In genomic region chr6:120475288-120475687, GRCm38 (mm10) we compare ENCODE assay signal across 25 mouse cellular contexts. TPM values are rescaled to one million over a fixed set of nuclear protein-coding genes. Genes with fewer than 3 reads are reported as not detected.
DNase-seq lines count a peak whose midpoint lies in the region; ATAC-seq and TF ChIP-seq lines count a peak whose summit lies in the region.
"Had no signal": no experiment of that assay in that cellular context is flagged by ENCODE, and none has a peak within 500 bp of the region (broad histone marks: within the 10 kb centered on the region; RNA-seq: fewer than 3 reads in every experiment).

No protein-coding gene starts in this region.

- peak; percentile 70 for ATAC-seq in intestine, embryonic 16.5 days
- ATAC-seq in intestine, postnatal 0 days: no peak
- ATAC-seq in liver, embryonic 13.5 days (ENCODE audit: low read depth): peak; percentile 25
- ATAC-seq in liver, embryonic 12.5 days: no peak
- ATAC-seq in stomach, embryonic 15.5 days (ENCODE audit: insufficient read depth, low FRiP score, low read depth): peak; percentile 76
- ATAC-seq in forebrain, embryonic 14.5 days: no peak
- ATAC-seq: activated CD4-positive, CD25-positive, alpha-beta regulatory T cell, adult 4 months; inflammation-experienced regulatory T-cells, adult 6 months; midbrain, embryonic 16.5 days had no signal

- H3K36me3 ChIP-seq in intestine, embryonic 16.5 days (ENCODE audit: control insufficient read depth, insufficient read depth, low read length): no peaks in the 10 kb centered on the region
- peaks cover 22% of the 10 kb centered on the region; the same call in 1 of the 2 replicates for H3K36me3 ChIP-seq in intestine, postnatal 0 days (ENCODE audit: control insufficient read depth, insufficient read depth)
- H3K36me3 ChIP-seq in liver, embryonic 13.5 days: peaks cover 53% of the 10 kb centered on the region
- H3K36me3 ChIP-seq in liver, embryonic 12.5 days: peaks cover 66% of the 10 kb centered on the region
- no peaks in the 10 kb centered on the region for H3K36me3 ChIP-seq in stomach, embryonic 15.5 days
- H3K36me3 ChIP-seq in forebrain, embryonic 14.5 days (ENCODE audit: control insufficient read depth, insufficient read depth, low read length): 0 out of 2 replicates have a peak, but pooled peaks cover 2% of the 10 kb centered on the region
- H3K36me3 ChIP-seq: embryonic facial prominence, embryonic 12.5 days; forebrain, embryonic 12.5 days had no signal

- no peaks in the 10 kb centered on the region for H3K27me3 ChIP-seq in intestine, embryonic 16.5 days (replicated peaks; ENCODE audit: control insufficient read depth, insufficient read depth, low read length)
- H3K27me3 ChIP-seq in intestine, postnatal 0 days (replicated peaks; ENCODE audit: control insufficient read depth, insufficient read depth, low read length): no peaks in the 10 kb centered on the region
- H3K27me3 ChIP-seq in liver, embryonic 13.5 days: no peaks in the 10 kb centered on the region
- H3K27me3 ChIP-seq in liver, embryonic 12.5 days (replicated peaks): no peaks in the 10 kb centered on the region
- no peaks in the 10 kb centered on the region for H3K27me3 ChIP-seq in stomach, embryonic 15.5 days (replicated peaks)
- no peaks in the 10 kb centered on the region for H3K27me3 ChIP-seq in forebrain, embryonic 14.5 days (replicated peaks; ENCODE audit: control insufficient read depth, insufficient read depth, low read length)
- H3K27me3 ChIP-seq: embryonic facial prominence, embryonic 12.5 days; heart, embryonic 15.5 days; hindbrain, embryonic 13.5 days had no signal

- H3K4me3 ChIP-seq in intestine, embryonic 16.5 days (ENCODE audit: low read length): no peak overlapping the region
- H3K4me3 ChIP-seq in intestine, postnatal 0 days (ENCODE audit: low read depth, low read length): no peak overlapping the region
- H3K4me3 ChIP-seq in liver, embryonic 13.5 days (replicated peaks): no peak overlapping the region
- H3K4me3 ChIP-seq in liver, embryonic 12.5 days: no peak overlapping the region
- no peak overlapping the region for H3K4me3 ChIP-seq in stomach, embryonic 15.5 days (replicated peaks)
- no peak overlapping the region for H3K4me3 ChIP-seq in forebrain, embryonic 14.5 days (ENCODE audit: low read depth, low read length)
- H3K4me3 ChIP-seq: embryonic facial prominence, embryonic 12.5 days; forebrain, embryonic 12.5 days; heart, embryonic 15.5 days; hindbrain, embryonic 13.5 days; midbrain, embryonic 10.5 days; myocyte had no signal

- TF ChIP-seq CTCF in intestine, postnatal 0 days (IDR thresholded peaks at IDR 0.05; ENCODE audit: low read depth): no peak

- no peak overlapping the region for H3K9ac ChIP-seq in intestine, embryonic 16.5 days (ENCODE audit: low read depth, low read length)
- no peak overlapping the region for H3K9ac ChIP-seq in intestine, postnatal 0 days (ENCODE audit: low read depth, low read length)
- H3K9ac ChIP-seq in liver, embryonic 13.5 days: no peak overlapping the region
- no peak overlapping the region for H3K9ac ChIP-seq in liver, embryonic 12.5 days
- no peak overlapping the region for H3K9ac ChIP-seq in stomach, embryonic 15.5 days
- H3K9ac ChIP-seq in forebrain, embryonic 14.5 days (ENCODE audit: low read length): no peak overlapping the region
- H3K9ac ChIP-seq: embryonic facial prominence, embryonic 12.5 days; forebrain, embryonic 12.5 days; heart, embryonic 15.5 days; hindbrain, embryonic 13.5 days had no signal

- DNase-seq in liver, embryonic 13.5 days: no peak
- DNase-seq in kidney, postnatal 14 days: peak; percentile 60
- no peak for DNase-seq in cerebellum, postnatal 10 days
- no peak for DNase-seq in forebrain, embryonic 14.5 days (ENCODE audit: low spot score)
- DNase-seq: adrenal gland, adult 8-10 months; cerebellum, adult 11-12 months; cerebellum, postnatal 25 days; heart, postnatal 36 days; layer of hippocampus, postnatal 36 days; lung, adult 2 months; right cerebral cortex, adult 18-20 months; right cerebral cortex, postnatal 4 days had no signal

- H3K4me1 ChIP-seq in intestine, embryonic 16.5 days (ENCODE audit: control insufficient read depth, insufficient read depth, low read length): no peaks in the 10 kb centered on the region; the same call in 1 of the 2 replicates
- no peaks in the 10 kb centered on the region for H3K4me1 ChIP-seq in intestine, postnatal 0 days (replicated peaks; ENCODE audit: control insufficient read depth, insufficient read depth, low read length)
- peaks cover 65% of the 10 kb centered on the region for H3K4me1 ChIP-seq in liver, embryonic 13.5 days (replicated peaks)
- peaks cover 43% of the 10 kb centered on the region for H3K4me1 ChIP-seq in liver, embryonic 12.5 days
- H3K4me1 ChIP-seq in stomach, embryonic 15.5 days: no peaks in the 10 kb centered on the region
- peaks cover 25% of the 10 kb centered on the region for H3K4me1 ChIP-seq in forebrain, embryonic 14.5 days (ENCODE audit: control insufficient read depth, insufficient read depth, low read length)

- WGBS in intestine, embryonic 16.5 days: 61% methylated on average over 8 of the region's 8 CpGs
- WGBS in intestine, postnatal 0 days: 59% methylated on average over 8 of the region's 8 CpGs
- WGBS in liver, embryonic 13.5 days (ENCODE audit: insufficient replicate concordance): 78% methylated on average over 8 of the region's 8 CpGs
- 69% methylated on average over 8 of the region's 8 CpGs for WGBS in liver, embryonic 12.5 days (ENCODE audit: insufficient replicate concordance)
- WGBS in stomach, embryonic 15.5 days: 66% methylated on average over 8 of the region's 8 CpGs
- 81% methylated on average over 8 of the region's 8 CpGs for WGBS in forebrain, embryonic 14.5 days

- H3K4me2 ChIP-seq in intestine, embryonic 16.5 days (ENCODE audit: low read depth, low read length): no peak overlapping the region
- H3K4me2 ChIP-seq in intestine, postnatal 0 days (replicated peaks; ENCODE audit: low read depth): no peak overlapping the region
- no peak overlapping the region; the same call in 1 of the 2 replicates for H3K4me2 ChIP-seq in liver, embryonic 13.5 days
- no peak overlapping the region for H3K4me2 ChIP-seq in liver, embryonic 12.5 days
- H3K4me2 ChIP-seq in stomach, embryonic 15.5 days: no peak overlapping the region
- no peak overlapping the region for H3K4me2 ChIP-seq in forebrain, embryonic 14.5 days (ENCODE audit: low read length)
- H3K4me2 ChIP-seq: embryonic facial prominence, embryonic 12.5 days; forebrain, embryonic 12.5 days; heart, embryonic 15.5 days; hindbrain, embryonic 13.5 days had no signal

- H3K9me3 ChIP-seq in intestine, embryonic 16.5 days (ENCODE audit: control insufficient read depth, low read length): no peaks in the 10 kb centered on the region
- no peaks in the 10 kb centered on the region for H3K9me3 ChIP-seq in intestine, postnatal 0 days (ENCODE audit: control insufficient read depth)
- H3K9me3 ChIP-seq in liver, embryonic 13.5 days (replicated peaks): no peaks in the 10 kb centered on the region
- no peaks in the 10 kb centered on the region for H3K9me3 ChIP-seq in liver, embryonic 12.5 days (replicated peaks)
- H3K9me3 ChIP-seq in stomach, embryonic 15.5 days: no peaks in the 10 kb centered on the region
- no peaks in the 10 kb centered on the region for H3K9me3 ChIP-seq in forebrain, embryonic 14.5 days (replicated peaks; ENCODE audit: control insufficient read depth, low read length)
- H3K9me3 ChIP-seq: embryonic facial prominence, embryonic 12.5 days; forebrain, embryonic 12.5 days; heart, embryonic 15.5 days; hindbrain, embryonic 13.5 days; midbrain, embryonic 10.5 days had no signal

- no peak overlapping the region for H3K27ac ChIP-seq in intestine, embryonic 16.5 days (ENCODE audit: low read length)
- H3K27ac ChIP-seq in intestine, postnatal 0 days (ENCODE audit: low read depth, low read length): no peak overlapping the region
- no peak overlapping the region for H3K27ac ChIP-seq in liver, embryonic 13.5 days
- H3K27ac ChIP-seq in liver, embryonic 12.5 days: no peak overlapping the region
- no peak overlapping the region for H3K27ac ChIP-seq in stomach, embryonic 15.5 days
- H3K27ac ChIP-seq in forebrain, embryonic 14.5 days (ENCODE audit: low read depth, low read length): no peak overlapping the region
- H3K27ac ChIP-seq: embryonic facial prominence, embryonic 12.5 days; forebrain, embryonic 12.5 days; heart, embryonic 15.5 days; hindbrain, embryonic 13.5 days; midbrain, embryonic 10.5 days had no signal

RNA-seq across cellular contexts. Expression of gene Il17ra, which starts 12.2 kb away (rescaled TPM):
- 6.8 and 6.9 TPM in 2 replicates for polyA plus RNA-seq in intestine, embryonic 16.5 days (2015; fragmentation: Nextera tagmentation; extraction: Ambion mirVana)
- 4.1 and 4.8 TPM in 2 replicates for polyA plus RNA-seq in intestine, postnatal 0 days (2015; fragmentation: Nextera tagmentation; extraction: Ambion mirVana)
- polyA plus RNA-seq in liver, embryonic 13.5 days (2015; fragmentation: Nextera tagmentation; extraction: Ambion mirVana): 9.3 and 10.8 TPM in 2 replicates
- 13.3 and 14.8 TPM in 2 replicates for polyA plus RNA-seq in liver, embryonic 12.5 days (2016; fragmentation: Nextera tagmentation; extraction: Ambion mirVana)
- polyA plus RNA-seq in stomach, embryonic 15.5 days (2015; fragmentation: Nextera tagmentation; extraction: Ambion mirVana): 7.2 and 7.5 TPM in 2 replicates
- polyA plus RNA-seq in forebrain, embryonic 14.5 days (2014; fragmentation: Nextera tagmentation; extraction: Ambion mirVana): 1.1 and 3.5 TPM in 2 replicates

RNA-seq across cellular contexts. Expression of gene Tmem121b, which starts 18.3 kb away (rescaled TPM):
- 0.06 TPM in 2 replicates for polyA plus RNA-seq in intestine, embryonic 16.5 days (2015; fragmentation: Nextera tagmentation; extraction: Ambion mirVana)
- 0.03 and 0.05 TPM in 2 replicates for polyA plus RNA-seq in intestine, postnatal 0 days (2015; fragmentation: Nextera tagmentation; extraction: Ambion mirVana)
- polyA plus RNA-seq in liver, embryonic 13.5 days (2015; fragmentation: Nextera tagmentation; extraction: Ambion mirVana): not detected in 2 replicates
- 0.02 TPM in 1 of 2 replicates, not detected in the other for polyA plus RNA-seq in liver, embryonic 12.5 days (2016; fragmentation: Nextera tagmentation; extraction: Ambion mirVana)
- 0.12 and 0.15 TPM in 2 replicates for polyA plus RNA-seq in stomach, embryonic 15.5 days (2015; fragmentation: Nextera tagmentation; extraction: Ambion mirVana)
- 3.0 and 3.5 TPM in 2 replicates for polyA plus RNA-seq in forebrain, embryonic 14.5 days (2014; fragmentation: Nextera tagmentation; extraction: Ambion mirVana)
- polyA plus RNA-seq: heart, embryonic 15.5 days had no signal

RNA-seq across cellular contexts. Expression of gene Hdhd5, which starts 55.8 kb away (rescaled TPM):
- 14.0 and 15.8 TPM in 2 replicates for polyA plus RNA-seq in intestine, embryonic 16.5 days (2015; fragmentation: Nextera tagmentation; extraction: Ambion mirVana)
- 5.9 and 6.1 TPM in 2 replicates for polyA plus RNA-seq in intestine, postnatal 0 days (2015; fragmentation: Nextera tagmentation; extraction: Ambion mirVana)
- polyA plus RNA-seq in liver, embryonic 13.5 days (2015; fragmentation: Nextera tagmentation; extraction: Ambion mirVana): 11.5 and 12.5 TPM in 2 replicates
- polyA plus RNA-seq in liver, embryonic 12.5 days (2016; fragmentation: Nextera tagmentation; extraction: Ambion mirVana): 15.6 and 16.0 TPM in 2 replicates
- polyA plus RNA-seq in stomach, embryonic 15.5 days (2015; fragmentation: Nextera tagmentation; extraction: Ambion mirVana): 15.2 and 20.5 TPM in 2 replicates
- polyA plus RNA-seq in forebrain, embryonic 14.5 days (2014; fragmentation: Nextera tagmentation; extraction: Ambion mirVana): 9.0 and 10.4 TPM in 2 replicates

Comparison
In these comparisons a context has a peak if more than half of its experiments do, and no peak if none do; other contexts are left out.
1. ATAC-seq: peak in intestine, embryonic 16.5 days (single experiment), liver, embryonic 13.5 days (single experiment) and stomach, embryonic 15.5 days (single experiment); none in intestine, postnatal 0 days (single experiment), liver, embryonic 12.5 days (single experiment) and forebrain, embryonic 14.5 days (single experiment).